Mouse (Mus musculus) adrenal gland, postnatal 4 days (tissue): ENCODE results near the gene Phactr4. TPM values are rescaled to one million over a fixed set of nuclear protein-coding genes. Genes with fewer than 3 reads are reported as not detected.

Source experiments
- DNase-seq, 2 experiments: peaks; one replicate each; pipeline ENCODE4 v3.0.0; 2021 to 2022; ENCODE audit warnings: low spot score in 2 of 2, mixed read lengths in 2 of 2
- total RNA-seq, 2 experiments: library from RNA; stranded (reverse); gene quantifications; 2 replicates each; pipeline ENCODE4 v1.2.3; 2021

Gene Phactr4
- total RNA-seq, 2 experiments from 2014 or later = 48.5 to 59.9 TPM

DNA sequence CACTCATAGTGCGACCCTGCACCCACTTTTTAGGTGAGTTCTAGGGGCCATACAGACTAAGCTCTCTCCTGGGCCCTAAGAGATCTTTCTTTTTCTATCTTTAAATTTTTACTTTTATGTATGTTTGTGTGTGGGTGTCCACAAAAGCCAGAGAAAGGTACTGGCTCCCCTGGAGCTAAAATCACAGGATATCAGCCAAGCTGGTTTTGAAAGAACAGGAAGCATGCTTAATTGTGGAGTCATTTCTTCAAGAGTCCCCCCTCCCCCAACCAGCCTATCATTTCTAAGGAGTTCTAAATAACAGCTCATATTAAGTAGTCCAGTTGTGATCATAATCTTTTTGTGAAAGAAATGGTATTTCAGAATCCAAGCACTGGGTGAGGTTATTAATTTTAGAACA lies 48.5 kb downstream of the Phactr4 start:
- DNase-seq = no peak

DNA sequence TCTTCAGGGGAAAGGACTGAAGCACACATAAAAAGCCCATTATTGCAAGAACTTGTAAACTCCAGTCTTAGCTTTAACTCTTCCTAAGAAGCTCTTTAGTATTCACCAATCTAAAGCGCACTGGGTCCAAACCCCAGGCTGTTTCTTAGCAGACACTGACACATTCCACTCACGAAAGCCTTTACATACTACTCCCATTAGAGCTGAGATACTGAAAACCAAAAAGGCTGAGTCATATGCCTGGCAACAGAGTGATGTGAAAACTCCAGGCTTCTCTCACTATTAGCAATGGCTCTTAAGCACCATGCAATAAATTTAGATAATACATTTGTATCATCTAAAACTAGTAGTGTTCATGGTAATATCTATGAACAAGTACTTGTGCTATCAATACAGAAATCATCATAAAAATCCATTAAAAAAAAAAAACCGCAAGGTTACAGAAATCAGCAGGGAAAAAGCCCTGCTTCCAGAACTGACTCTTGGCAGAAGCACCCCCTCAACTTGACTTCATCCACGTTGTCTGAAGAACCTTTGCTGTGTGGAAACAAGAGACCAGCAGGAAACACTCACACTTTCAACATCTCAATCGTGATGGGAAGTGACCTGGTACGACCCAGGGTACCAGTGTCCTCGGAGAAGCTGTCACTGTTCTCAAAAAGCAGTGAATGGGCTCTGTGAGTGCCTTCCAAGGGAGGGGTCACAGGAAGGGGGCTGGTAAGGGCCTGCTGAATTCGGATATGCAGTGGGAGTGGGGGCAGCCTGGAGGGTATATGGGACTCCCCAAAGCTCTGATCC lies 52.1 kb downstream of the Phactr4 start:
- DNase-seq = no peak

DNA sequence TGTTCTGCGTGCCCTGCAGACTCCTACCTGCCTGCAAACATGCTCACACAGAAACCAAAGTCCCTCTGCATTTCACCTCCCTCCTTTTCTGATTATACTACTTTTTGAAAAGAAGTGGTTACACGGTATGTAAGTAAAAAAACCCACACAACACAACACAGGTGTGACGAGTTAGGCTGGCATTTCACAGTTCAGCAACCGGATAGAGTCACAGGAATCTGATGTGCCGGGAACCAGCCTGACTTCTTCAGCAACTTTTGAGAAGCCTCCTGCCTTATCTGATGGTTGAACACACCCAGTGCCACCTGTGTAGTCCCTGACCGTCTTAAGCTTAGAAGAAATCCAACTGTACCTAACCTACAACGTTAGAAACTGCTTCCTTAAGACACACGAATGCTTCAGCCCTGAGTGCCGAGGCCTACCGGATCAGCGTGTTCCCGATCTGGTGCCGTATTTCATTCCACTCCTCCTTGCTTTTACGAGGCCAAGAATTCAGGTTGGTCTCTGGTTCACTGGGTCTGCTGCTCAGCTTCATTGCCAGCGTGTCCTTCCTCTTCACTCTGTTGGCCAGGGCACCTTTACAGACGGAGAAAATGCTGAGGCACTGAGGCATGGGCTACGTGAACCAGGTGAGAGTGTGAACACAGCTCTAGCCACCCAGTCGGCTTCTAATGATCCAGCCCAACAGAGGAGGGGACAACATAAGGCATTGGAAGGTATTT lies 54.6 kb downstream of the Phactr4 start:
- no peak for DNase-seq

DNA sequence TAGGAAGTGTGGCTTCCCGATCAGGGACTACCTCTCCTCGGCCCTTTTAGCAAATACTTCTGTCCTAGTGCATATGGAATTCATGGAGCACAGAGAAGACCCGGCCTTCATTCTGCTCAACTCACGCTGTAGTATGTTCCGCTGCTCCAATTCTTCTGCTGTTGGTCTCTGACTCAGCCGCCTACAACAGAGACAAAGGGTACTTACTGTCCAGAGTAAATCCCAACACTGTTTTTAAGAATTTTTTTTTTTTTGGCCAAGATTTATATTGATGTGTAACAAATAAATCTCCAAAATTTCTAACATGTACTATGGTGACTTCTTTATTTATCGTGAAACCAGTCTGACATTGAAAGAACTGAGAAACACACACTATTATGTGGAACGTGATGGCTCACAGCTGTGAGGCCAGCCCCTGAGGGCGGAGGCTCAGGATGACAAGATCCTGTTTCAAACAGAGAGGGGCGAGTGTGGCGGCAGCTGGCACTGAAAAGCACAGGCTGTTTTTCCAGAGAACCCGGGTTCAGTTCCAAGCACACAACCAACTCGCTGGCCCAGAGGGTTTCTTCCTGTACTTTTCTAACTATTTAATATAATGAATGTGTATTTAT lies 56.7 kb downstream of the Phactr4 start:
- no peak for DNase-seq

DNA sequence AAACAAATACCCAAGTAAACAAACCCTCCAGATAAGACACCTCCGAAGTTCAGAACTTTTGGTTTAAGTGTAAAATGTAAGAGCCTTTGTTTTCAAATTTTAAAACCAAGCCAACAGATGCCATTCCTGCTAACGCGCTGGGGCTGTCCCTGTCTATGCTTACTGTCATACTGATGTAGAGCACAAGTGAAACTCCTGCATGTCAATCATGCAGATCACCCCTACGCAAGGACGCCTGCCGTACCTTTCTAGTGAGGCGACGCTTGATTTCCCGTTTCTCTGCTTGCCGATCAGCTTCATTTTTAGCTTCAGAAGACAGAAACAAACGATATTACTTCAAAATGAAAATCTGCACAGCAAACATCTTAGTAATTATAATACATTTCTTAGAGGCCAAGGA lies 58.8 kb downstream of the Phactr4 start:
- DNase-seq = no peak

DNA sequence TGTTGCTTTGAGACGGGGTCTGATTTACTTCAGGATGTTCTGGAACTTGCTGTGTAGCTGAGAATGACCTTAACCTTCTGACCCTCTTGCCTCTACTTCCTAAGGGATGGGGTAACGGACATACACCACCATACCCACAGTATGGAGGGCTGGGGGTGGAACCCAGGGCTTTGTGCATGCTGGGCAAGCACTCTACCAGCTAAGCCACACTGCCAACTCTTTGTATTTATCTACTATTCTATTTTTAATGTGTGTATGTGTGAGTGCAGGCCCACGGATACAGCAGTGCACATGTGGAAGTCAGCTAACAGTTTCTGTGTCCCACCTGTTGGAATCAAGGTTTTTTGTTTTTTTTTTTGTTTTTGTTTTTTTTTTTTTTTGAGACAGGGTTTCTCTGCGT lies 62.8 kb downstream of the Phactr4 start:
- DNase-seq = no peak

DNA sequence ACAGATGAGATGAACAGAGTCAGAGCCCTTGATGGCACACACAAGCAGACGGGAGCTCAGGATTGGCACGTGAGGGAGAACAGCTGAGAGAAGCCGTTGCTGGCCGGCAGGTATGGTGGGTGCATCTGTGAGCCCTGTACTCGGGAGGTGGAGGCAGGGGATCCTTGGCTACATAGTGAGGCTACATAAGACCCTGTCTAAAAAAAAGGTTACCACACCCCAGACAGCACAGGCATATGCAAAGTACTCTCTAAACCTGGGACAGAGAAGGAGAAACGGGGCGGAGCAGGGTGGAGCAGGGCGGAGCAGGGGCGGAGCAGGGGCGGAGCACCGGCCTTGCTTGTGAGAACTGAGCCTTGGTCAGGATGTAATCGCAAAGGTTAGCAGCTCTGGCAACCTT lies 66.1 kb downstream of the Phactr4 start:
- DNase-seq = peak in 1 of 2 experiments; percentile 34

DNA sequence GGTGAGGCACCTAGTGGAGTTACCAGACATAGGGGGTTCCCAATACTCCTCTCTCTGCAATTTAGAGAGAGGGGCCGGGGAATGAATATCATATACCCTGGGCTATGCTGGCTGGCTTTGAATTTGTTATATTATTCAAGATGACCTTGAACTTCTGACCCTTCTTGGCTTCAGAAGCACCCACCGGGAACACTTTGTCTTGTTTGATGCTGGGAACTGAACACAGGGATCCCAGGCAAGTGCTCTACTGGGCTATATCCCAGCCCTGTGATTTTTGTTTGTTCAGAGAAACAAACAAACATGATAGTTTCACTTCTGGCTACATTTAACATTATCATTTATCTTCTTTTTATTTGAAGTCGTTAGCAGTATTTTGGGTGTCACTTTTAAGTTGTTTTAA lies 66.9 kb downstream of the Phactr4 start:
- DNase-seq = no peak

DNA sequence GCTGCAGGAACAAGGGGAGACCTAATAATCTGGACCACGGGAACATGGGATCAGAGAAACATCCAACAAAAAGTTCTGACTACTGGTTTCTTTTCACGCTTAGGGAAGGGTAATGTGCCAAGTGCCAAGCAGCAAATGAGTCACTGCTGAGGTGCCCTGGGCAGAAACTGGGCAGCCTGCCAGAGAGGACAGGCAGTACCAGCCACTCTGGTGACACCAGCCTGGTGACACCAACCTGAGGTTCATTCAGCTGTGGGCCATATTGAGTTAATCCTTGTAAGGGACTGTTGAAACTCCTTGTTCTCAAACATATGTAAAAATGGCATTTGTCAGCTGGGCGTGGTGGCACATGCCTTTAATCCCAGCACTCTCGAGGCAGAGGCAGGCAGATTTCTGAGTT lies 67.7 kb downstream of the Phactr4 start:
- DNase-seq = peak in 1 of 2 experiments; percentile 42

DNA sequence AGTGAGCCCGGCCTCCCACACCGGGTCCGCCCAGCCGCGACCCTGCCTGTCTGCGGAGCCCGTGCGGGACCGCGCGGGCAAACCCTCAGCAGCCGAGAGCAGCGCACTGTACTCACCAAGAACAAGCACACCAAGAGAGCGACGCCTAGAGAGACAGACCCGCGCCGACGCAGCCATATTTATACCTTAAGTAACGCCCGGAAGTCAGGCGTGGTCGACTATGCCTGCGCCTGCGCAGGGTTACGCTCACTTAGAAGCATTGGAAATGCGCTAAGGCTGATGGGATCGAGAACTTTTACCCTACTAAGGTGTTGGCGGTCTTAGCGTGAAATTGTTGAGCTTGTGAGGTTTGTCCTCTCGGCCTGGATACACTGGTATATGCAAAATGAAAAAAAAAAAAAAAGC lies 68.8 kb downstream of the Phactr4 start, which contains the start of gene Rcc1:
Gene Rcc1 (minus strand): TSS at position 125 of the 405 bp plus-strand sequence.
- peak; percentile 69 to 86 for DNase-seq

DNA sequence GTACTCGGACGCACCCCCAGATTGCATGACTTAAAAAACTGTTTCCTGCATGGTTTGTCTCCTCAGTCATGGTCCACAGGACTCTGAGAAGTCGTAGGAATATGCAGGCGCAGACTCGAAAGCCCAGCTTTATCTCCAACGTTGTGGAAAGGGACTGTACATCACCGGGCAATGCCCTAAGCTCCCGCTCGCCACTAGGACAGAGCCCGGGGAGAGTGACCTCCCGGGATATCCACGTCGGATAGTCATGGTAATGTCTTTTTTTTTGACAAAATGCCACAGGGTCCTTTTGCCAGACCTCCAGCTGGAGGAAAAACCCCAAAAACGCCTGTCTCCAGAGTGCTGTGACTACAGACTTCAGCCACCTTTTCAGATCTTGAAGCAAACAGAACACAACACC lies 69.5 kb downstream of the Phactr4 start:
- no peak for DNase-seq

DNA sequence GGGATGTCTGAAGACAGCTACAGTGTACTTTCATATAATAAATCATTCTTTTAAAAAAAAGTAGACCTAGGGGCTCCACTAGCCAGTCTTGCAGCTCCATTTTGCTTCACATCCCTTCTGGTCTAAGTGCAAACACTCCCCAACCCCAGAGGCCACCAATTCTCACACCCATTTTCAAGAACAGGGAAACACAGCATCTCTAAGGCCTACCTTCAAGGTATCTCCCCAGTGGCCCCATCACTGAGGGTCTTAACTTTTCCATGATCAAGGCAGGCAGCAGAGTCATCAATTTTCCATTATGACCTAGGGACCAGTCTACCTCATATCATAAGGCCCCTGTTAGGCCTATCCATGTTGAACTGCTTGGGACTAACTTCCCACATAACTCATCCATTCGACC lies 70.9 kb downstream of the Phactr4 start:
- DNase-seq = no peak

DNA sequence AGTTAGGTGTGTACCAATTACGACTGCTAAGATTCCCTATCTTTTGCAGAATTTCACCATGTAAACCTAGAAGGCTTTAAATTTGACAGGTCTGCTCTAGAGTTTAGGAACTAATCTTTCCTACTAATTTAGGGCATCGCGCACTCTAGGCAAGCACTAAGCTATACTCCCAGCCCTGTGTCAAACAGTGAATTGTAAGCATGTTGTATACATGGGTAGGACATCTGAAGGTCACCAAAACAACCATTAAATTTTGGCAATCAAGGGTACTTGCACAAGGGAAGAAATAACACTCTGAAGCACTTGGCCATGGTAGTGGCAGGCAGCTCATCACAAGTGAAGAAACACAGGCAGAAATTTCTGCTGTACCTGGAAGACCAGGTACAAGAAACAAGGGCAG lies 71.4 kb downstream of the Phactr4 start:
- no peak for DNase-seq

DNA sequence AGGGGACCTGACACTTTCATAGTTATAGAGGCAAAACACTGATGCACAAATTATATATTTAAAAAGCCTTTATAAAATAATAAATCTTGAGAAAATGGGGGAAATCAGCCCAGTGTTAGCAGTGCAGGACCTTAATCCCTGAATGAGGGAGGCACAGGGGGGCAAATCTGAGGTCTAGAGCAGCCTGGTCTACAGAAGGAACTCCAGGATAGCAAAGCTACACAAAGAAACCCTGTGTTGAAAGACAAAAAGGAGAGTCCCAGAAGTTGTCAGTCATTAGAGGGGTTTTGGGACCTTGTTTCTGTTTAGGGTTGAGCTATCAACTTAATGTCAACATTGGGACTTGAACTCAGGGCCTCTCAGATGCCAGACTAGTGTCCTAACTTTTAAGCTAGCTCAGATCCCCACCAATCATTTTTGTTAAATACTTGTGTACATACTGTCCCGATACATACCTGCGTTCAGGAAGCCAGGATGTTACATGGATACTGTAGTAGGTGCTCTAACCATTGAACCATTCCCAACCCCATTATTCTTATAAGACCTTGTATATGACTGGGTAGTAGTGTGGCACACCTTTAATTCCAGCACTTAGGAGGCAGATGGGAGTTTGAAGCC lies 72.1 kb downstream of the Phactr4 start:
- DNase-seq = no peak

DNA sequence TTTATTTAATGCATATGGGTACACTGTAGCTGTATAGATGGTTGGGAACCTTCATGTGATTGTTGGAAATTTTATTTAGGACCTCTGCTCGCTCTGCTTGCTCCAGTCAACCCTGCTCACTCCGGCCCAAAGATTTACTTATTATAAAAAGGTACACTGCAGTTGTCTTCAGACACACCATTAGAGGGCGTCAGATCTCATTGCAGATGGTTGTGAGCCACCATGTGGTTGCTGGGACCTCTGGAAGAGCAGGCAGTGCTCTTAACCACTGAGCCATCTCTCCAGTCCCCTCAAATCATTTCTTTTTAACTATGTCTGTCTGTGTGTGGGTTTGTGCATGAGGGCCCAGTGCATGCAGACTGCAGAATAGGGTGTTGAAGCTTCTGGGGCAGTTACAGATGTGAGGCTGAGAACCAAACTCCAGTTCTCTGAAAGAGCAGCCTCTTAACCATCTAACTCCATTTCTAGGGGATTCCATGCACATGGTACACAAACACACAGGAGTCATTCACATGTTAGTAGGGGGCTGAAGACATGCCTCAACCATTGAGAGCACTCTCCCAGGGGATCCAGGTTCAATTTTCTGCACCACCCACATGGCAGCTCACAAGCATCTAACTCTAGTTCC lies 72.7 kb downstream of the Phactr4 start:
- no peak for DNase-seq

DNA sequence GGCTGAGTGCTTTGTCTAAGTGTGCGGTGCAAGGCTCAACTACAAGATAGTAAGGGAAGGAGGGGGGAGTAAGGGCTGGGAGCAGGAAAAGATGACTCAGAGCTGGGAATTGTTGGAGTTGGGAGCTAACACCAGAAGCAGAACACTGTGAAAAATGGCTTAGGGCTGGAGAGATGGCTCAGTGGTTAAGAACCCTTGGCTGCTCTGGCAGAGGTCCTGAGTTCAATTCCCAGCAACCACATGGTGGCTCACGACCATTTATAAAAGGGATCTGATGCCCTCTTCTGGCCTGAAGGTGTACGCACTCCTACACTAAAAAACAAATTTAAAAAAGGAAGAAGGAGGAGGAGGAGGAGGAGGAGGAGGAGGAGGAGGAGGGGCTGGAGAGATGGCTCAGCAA lies 75.6 kb downstream of the Phactr4 start:
- no peak for DNase-seq

DNA sequence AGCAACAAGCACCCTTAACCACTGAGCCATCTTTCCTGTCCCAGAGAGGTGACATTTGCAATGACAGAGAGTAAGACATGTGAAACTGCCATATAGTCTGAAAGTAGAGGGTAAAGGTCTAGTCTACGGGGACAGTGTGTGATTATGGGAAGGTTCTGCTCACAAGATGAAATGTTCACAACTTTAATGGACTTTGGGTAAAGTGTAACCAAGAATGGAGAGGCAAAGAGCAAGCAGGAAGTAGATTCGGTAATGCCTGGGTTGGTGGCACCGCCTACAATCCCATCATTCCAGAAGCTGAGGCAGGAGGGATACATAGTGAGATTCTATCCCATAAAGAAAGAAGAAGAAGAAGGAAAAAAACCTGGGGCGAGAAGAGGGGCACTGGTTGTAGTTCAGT lies 76.0 kb downstream of the Phactr4 start:
- no peak for DNase-seq

DNA sequence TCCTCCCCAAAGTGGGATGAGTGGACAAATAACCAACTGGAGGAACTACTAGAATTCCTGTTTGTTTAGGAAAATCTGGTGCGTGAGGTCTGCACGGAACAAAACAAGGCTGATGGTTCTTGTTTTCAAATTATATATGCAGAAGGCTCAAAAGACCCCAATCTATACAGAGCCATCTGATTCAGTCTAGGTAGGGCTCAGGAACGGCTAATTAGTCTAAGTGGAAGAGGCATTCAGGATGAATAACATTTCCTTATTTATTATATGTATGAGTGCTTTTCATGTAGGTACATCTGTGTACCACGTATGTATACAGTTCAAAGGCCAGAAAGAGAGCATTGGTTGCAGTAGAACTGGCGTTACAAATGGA lies 76.5 kb downstream of the Phactr4 start:
- DNase-seq = no peak

DNA sequence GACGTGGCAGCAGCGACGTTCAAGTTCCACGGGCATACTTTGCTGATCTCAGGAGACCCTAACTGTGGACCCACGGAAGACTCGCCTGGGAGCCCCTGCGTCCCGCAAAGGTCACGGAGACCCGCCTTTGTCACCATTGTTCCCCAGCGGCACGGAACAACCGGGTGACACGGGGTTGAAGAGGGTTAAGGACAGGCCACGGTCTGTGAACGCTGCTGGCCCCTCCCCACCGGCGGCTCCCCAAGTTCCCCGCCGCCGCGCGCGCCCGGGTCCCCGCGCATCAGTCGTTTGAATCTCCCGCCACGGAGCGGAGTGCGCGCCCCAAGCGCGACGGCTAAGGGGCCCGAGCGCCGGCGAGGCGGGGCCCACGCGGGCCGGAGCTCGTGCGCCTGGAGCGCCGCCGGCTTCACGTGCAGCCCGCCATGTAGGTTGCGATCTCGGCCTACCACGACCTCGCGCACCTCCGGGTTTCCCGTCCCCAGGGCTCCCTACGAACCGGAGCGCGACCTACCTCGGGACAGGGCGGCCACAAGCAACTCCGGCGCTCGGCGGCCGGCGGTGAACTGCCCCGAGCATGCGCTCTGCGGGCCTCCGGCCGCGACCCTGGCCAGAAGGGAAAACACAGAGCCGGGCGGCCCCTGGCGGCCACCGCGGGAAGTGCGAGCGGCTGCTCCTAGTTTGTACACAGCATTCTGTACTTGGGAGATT lies 77.0 kb downstream of the Phactr4 start:
- DNase-seq = peak; percentile 94 to 99

DNA sequence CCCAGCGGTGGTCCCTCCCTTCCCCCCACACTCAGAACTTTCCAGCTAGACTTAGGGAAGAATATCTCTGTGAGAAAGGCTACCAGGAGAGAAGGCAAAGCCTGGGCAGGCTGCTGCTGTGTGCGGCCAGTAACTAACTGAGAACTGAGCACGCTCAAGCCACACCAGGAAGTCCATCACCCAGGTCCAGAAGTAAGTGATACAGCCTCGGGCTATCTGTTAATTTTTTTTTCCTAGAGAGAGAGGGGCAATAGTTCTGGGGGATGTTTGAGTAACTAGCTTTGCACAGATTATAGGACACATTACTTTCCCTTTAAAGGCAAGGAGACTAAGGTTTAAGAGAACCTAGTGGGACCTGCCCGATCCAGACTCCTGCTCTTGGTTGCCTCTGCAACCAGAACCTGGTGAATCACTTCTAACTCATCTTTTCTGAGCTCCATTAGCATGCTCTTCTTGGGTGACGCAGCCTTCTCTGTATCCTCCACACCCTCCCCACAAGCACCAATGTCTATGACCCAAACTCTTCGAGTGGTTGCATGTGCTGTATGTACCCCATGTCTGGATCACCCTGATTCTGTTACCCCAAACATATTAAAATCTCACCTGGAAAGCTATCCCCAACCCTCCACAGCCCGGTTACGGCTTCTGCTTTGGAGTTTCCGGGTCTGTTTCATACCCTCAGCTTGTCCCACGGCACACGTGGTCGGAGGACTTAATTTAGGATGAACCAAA lies 77.7 kb downstream of the Phactr4 start:
- no peak for DNase-seq
